Mouse (Mus musculus) G1E (cell line): Measurements from ENCODE around the gene Atxn2.

Experiments
- CTCF ChIP-seq: IDR thresholded peaks from 2 replicates; pipeline ENCODE4 v1.5.1; 2012; ENCODE audit warnings: low read depth, low read length, inconsistent platforms, mixed read lengths
- POLR2AphosphoS5 ChIP-seq: IDR thresholded peaks from 2 replicates; pipeline ENCODE4 v1.6.1; 2012; ENCODE audit warnings: low read depth, low read length, inconsistent platforms; ENCODE audit not compliant: insufficient replicate concordance

GRCm38 (mm10) chr5:121807186-121807585 lies 96.0 kb downstream of the Atxn2 start:
- TF ChIP-seq CTCF (no peak), POLR2AphosphoS5 (no peak)
